Mouse (Mus musculus): Measurements from ENCODE around the gene Gm1604a. TPM values are rescaled to one million over a fixed set of nuclear protein-coding genes. Genes with fewer than 3 reads are reported as not detected.

Gene Gm1604a
- total RNA-seq, 2 experiments from 2014 or later: not detected

Other genes starting within 250 kb of the Gm1604a start
- 59.5 and 69.6 TPM in 2 replicates for gene Ezr, start 242.8 kb upstream of the Gm1604a start, total RNA-seq (2015; ENCODE audit: low replicate concordance)
- 196 and 254 TPM in 2 replicates for gene Ezr, start 242.8 kb upstream of the Gm1604a start, total RNA-seq (2017; ENCODE audit: low replicate concordance)
- 5.4 and 15.1 TPM in 2 replicates for gene Rsph3b, start 76.9 kb upstream of the Gm1604a start, total RNA-seq (2015; ENCODE audit: low replicate concordance)
- 2.0 and 8.1 TPM in 2 replicates for gene Rsph3b, start 76.9 kb upstream of the Gm1604a start, total RNA-seq (2017; ENCODE audit: low replicate concordance)
- gene Tagap1, start 64.4 kb upstream of the Gm1604a start, total RNA-seq (2015; ENCODE audit: low replicate concordance): 36.0 and 50.7 TPM in 2 replicates
- 26.3 and 28.1 TPM in 2 replicates for gene Tagap1, start 64.4 kb upstream of the Gm1604a start, total RNA-seq (2017; ENCODE audit: low replicate concordance)
- gene Rnaset2b, start 54.9 kb upstream of the Gm1604a start, total RNA-seq (2015; ENCODE audit: low replicate concordance): 132 and 151 TPM in 2 replicates
- gene Rnaset2b, start 54.9 kb upstream of the Gm1604a start, total RNA-seq (2017; ENCODE audit: low replicate concordance): 78.4 and 110 TPM in 2 replicates
- not detected in 2 replicates for gene Gm49721, start 46.7 kb upstream of the Gm1604a start, total RNA-seq (2015; ENCODE audit: low replicate concordance)
- gene Gm49721, start 46.7 kb upstream of the Gm1604a start, total RNA-seq (2017; ENCODE audit: low replicate concordance): not detected in 2 replicates
- 1.7 and 4.3 TPM in 2 replicates for gene Rps6ka2, start 144.5 kb downstream of the Gm1604a start, total RNA-seq (2015; ENCODE audit: low replicate concordance)
- gene Rps6ka2, start 144.5 kb downstream of the Gm1604a start, total RNA-seq (2017; ENCODE audit: low replicate concordance): 2.2 and 3.1 TPM in 2 replicates

Measured in erythroid progenitor cell, adult 5-6 weeks (primary cell).